Mouse (Mus musculus) gastrocnemius, postnatal 4 days (tissue): ENCODE data around the gene Dcaf8. TPM values are rescaled to one million over a fixed set of nuclear protein-coding genes. Genes with fewer than 3 reads are reported as not detected.

Experiments used
- DNase-seq, 2 experiments: peaks; one replicate each; pipeline ENCODE4 v3.0.0; 2021 to 2022; ENCODE audit warnings: low spot score in 2 of 2, mixed read lengths in 2 of 2
- total RNA-seq, 2 experiments: library from RNA; stranded (reverse); gene quantifications; 2 replicates each; pipeline ENCODE4 v1.2.3; 2021

The Dcaf8 gene
- total RNA-seq, 2 experiments from 2014 or later = 139 to 169 TPM

DNA sequence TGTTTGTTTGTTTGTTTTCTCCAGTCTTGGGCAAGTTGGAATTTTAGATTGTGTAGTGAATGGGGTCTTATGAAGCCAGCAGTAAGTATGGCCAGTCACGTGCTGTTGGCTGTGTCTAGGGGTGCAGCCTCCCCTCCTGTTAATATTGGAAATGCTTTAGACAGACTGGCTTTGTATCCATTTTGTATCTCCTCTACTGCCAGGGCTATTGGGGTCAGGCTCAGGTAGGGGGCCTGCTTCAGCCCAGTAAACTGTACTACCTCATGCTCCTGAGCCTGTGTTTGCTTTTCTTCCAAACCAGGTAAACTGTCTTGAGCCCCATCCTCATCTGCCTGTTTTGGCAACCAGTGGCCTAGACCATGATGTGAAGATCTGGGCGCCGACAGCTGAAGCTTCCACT is 44.3 kb downstream of the Dcaf8 start:
- DNase-seq = no peak

DNA sequence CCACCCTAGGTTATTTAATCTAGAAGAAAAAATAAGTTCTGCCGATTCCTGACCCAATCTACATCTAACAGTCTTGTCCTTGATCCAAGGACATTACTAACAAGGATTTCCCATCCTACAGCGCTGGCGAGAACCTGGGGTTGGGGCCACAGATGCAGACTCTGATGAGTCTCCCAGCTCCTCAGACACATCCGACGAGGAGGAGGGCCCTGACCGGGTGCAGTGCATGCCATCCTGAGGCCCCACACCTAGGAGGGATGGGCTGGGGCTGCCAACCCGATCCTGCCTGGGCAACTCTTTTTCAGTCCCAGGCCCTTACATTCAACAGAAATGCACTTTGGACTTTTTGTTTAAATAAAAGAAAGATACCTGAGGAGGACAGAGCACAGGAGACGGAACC is 46.6 kb downstream of the Dcaf8 start:
- peak in 1 of 2 experiments; percentile 8 for DNase-seq

DNA sequence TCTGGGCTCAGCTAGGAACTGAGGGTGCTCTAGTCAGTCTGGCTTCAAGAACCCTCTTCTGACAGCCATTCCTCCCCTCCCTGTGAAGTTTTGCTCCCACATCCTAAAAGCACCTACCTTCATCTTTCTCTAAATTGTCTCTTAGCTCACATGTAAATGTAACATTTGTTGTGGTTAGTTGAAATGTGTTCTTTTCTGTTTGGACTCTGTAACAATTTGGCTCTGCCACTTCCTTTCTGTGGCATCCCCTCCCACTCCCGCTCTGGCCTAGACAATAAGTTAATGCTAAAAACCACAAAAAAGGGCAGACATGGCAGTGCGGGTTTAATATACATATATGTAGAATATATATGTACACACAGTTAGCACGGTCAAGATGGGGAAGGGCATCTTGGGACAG is 49.3 kb downstream of the Dcaf8 start:
- no peak for DNase-seq

DNA sequence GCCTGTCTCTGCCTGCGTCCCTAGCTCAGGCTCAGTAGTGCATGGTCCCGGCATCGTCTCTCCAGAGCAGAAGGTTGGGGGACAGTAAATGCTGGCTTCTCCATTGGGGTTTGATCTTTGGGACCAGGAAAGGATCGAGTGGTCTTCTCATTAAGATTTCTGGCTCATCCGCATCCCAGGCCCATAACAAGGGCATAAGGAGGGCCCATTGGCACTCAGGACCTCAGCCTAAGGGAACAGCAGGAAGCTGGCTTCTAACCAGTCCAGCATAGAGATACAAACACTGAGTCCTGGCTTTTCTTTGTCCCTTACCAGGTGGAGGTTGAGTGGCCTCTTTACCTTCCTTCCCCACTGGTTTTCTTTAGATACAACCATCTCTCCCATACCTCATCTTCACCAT is 50.0 kb downstream of the Dcaf8 start:
- DNase-seq = no peak

DNA sequence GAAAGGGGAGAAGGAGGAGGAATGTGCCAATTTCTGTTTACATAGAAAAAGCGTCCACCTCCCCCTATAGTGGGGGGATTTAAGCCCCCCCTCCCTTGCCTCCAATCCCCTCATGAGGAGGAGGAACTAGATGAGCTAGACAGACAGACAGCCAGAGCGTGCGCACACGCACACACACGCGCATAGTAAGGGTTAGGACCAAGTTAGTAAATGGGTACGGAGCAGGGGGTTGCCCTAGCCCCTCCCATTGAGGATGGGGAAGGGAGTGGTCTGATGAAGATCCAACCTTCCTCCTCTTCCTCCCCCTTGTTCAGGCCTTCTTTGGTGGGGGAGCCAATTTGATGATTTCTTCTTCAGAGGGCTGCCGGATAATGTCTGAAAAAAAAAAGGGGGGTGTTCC is 50.4 kb downstream of the Dcaf8 start:
- DNase-seq = no peak

DNA sequence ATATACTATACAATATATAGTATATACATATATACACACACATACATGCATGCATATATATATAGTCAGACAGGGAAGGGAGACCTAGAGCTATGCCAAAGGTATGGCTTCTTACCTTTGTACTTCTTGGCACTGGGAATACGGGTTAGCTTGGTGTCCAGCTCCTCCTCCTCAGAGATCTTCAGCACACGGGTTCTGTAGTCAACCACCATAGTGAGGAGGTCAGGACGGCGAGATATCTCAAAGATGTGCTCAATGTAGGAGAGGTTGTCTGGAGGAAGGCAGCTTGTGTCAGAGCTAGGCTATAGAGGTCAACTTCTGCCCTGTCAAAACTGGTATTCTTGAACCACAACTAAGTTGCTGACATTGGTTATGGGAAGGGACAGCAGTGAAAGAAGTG is 51.1 kb downstream of the Dcaf8 start:
- DNase-seq = no peak

DNA sequence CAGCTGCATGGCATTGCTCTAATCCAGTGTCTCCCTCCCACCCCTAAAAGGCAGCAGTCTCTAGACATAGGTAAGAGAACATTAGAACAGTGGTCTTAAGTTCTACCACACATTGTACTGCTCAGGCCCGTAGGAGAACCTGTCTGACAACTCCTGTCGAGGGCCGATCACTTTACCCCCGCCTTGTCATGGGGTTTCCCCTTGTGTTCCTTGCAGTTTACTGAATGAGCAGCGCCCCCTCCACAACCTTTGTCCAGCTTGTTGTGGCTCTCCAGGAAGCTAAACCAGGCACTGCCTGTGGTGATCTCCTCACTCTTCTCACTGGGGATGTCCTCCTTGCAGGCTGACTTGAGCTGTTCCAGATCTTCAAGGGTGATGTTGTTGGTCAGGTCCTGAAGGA is 52.3 kb downstream of the Dcaf8 start:
- DNase-seq = no peak

DNA sequence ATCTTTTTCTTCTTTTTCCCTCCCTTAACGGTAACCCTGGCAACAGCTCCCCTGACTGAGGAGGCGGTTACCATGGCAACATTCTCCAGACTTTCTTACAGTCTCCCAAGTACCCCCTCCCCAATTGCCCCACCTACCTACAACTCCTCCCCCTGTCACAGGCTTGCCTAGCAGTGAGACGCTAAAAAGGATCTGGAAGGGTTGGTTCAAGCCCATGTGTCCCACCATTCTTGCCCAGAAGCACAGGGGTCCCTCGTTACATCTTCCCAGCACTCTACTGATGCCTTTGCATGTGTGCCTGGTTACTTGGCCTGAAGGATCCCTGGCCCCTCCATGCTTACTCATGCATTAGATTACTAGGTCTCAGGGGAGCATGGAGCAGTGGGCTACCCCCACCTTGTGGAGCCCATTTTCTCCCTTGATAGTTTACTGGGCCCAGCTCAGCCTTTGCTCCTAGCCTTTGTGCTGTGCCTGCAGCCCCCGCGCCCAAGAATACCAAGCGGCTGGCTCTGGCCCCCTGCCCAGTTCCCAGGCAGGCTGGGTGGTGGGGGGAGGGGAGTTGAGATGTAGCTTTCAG is 53.1 kb downstream of the Dcaf8 start:
- no peak for DNase-seq

DNA sequence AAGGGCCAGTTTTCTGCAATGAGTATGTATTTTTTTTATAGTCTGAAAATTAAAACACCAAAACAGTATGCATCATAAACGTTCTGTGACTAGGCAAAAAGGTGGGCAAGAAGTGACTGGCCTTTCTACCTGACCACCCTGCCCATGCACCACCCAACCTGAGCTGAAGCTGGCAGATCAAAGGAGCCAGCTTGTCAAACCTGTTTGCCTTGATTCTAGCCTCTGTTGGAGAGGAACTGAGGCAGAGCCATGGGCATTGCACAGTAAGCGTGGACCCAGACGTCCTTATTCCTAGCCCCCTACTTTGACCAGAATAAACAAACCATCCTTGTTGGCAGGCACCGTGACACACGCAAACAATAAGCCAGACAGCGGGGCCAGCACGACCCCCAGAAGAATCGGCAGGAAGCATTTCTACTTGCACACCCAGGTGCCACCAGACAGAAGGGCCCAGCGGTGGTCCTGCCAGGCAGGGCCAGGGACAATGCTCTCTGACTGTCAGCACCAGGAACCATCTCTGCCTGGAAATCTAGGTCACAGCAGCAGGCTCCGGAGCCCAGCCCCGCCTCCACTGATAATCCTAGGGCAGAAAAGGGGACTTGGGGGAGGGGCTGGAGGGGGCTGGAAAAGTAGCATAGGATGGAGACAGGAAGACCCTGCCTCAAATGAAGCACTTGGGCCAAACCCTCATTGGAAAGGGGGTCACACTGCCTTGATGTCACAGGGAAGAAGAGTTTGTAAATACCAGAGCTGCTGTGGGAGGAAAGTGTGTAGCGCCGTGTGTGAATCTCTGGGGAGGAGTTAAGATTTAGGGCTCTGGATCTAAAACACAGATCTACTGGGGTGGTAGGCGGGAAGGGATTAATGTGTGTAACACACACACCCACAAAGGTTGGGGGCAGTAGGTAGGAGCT is 54.3 kb downstream of the Dcaf8 start:
- no peak for DNase-seq

DNA sequence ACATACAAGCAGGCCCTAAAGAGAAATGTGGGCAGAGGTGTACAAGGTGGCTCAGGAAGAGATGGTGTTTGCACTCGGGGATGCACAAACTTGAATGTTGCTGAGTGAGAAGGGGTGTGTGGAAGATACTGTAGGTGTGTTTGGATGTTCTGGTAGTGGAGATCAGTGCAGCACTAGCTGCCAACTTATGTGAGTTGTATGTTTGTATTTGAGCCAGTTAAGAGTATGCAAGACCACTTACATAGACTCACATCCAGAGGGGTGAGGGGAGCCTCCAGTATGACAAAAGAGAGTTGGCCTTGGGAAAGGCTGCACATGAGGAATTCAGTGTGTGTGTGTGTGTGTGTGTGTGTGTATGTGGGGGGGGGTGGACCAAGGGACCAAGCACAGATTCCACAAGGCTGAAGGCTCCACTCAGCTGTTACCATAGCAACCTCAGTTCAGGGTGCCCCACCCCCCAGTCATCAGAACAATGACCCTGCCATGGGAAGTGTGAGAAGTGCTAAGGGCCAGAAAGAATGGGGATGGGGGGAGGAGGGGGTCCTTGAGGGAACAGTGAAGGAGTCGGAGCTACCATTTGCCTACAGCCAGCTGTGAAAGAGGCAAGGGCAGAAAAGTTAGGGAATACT is 55.1 kb downstream of the Dcaf8 start:
- no peak for DNase-seq

DNA sequence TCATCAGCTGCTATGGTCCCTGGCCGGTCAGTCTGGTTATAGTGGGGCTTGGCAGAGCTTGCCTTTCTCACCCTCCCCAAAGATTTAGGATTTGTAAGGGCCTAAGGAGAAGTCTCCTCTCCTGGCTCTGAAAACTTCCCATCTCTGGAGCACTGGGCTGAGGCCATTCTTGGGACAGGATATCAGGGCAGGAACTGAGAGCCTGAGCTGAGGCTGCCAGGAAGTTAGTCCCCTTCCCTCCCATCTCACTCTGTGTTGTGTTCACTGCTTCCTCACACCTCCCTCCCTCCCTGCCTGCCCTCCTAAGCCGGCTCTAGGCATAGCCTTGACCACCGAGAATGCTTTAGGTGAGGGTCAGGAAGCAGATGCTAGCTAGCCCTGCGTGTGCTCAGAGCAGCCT is 55.7 kb downstream of the Dcaf8 start:
- DNase-seq = no peak

DNA sequence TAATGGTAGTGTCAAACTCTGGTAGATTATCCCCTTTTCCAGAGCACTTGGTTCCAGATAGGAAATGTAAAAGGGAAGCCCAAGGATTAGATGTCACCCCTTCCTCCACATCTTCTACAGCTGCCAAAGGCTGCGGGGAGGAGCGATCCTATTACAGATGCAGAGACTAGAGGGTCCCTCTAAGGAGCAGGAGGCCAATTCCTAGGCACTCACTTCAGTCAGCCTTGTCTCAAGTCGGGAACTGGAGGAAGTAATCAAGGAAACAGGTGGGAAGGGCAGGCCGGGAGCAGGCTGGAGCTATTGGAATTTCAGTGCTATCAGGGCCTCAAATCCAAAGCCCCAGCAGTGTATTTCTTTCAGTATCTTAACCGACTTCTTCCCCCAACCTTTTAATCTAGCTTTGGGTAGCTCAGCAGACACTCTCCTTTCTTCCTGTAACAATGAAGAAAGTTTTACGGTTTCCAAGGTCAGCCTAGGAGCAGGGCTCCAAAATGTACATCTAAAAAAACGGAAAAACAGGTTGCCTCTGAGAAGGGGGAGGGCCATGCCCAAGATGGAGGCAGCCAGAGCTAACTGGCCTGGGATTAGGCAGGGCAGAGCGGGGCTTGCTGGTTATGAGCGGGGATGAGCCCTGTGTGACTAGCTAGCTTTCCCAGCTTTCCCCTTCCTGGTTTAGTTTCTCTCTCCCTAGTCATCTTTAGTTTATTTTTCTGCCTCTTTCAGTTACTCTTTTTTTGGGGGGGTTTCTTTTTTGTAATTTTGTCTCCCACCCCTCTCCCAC is 56.3 kb downstream of the Dcaf8 start:
- DNase-seq = no peak

DNA sequence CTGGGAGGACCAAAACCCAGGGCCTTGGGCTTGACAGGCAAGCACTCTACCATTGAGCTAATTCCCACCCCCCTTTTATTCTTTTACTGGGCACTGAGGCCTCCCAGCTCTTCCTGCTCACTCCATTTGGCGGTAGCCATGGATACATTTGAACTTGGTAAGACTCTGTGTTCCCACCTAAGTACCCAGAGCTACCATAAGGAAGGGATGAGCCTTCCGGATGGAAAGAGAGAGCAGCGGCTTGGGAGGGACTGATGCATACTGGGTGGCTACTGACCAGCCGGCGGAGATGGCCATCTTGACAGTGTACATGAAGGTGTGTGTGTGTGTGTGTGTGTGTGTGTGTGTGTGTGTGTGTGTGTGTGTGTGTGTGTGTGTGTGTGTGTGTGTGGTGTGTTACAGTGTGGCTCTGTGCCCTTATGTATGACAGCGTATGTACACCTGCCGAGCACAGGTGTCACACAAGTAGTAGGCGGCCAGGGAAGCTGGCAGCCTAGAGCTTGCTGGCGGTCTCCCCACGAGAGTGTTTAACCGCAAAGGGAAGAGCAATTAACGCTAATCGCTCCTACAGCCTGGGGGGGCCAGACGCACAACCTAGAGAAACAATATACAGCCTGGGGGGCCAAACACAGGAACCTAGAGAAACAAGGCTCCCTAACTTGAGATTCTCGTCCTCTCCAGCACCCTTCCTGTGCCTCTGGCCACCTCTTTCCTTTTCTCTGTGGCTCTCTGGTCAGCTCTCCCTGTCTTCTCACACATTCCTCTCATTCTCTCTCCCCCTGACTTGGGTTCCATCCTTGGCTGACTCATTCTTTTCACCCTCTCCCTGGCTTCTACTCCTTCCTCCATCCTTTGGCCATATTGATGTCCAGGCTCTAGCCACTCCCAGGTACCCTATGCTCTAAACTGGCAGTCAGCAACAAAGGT is 57.2 kb downstream of the Dcaf8 start:
- no peak for DNase-seq

DNA sequence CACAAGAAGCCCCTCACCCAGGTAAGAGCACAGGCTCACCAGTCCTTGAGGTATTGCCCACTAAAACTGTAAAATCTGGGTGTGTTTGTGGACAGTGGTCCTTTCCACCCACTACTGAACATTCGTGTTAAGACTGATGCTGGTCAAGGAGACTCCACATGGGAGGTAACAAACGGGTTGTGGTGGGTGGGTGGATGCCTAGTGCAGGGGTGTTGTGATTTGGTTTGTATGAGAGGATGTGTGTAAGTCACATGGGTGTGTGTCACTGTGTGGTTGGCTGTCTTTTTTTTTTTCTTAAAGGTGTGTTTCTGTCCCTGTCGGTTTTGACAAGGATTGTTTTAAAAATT is 57.8 kb downstream of the Dcaf8 start:
- no peak for DNase-seq

DNA sequence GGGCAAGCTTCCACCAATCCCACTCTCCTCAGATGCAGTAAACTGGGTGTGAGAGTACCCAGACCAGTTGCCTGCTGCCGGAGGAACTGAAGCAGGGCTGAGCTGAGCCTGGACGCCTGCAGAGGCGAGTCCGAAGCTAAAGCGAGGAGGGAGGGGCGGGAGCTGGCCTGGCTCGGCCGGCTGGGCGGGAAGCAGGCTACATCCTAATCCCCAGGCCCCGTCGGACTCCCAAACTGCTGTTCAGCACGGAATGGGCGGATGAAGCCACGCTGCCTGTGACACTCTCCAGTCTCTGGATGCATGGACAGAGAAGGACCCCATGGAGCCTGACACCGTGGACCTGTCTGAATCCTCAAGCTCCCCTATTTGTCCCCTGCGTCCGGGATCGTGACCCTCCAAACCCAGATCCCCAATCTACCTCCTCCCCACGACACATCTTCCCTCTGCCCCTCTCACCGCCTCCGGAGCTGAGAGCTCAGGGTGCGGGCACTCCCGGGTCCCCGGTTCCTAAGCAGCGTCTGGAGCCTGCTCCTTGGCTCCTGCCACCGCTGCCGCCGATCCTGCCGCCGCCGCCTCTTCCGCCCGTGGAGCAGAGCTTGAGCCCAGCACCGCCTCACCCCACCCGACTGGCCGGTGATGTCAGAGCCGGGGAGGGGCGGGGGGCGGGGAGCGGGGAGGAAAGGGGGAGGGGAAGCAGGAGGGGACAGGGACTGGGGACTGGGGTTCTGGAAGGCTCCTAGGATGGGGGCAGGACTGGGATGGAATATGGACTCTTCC is 58.4 kb downstream of the Dcaf8 start, which contains the start of gene Pea15a:
Gene Pea15a (minus strand): TSS at position 664 of the 777 bp plus-strand sequence.
- peak; percentile 64 to 83 for DNase-seq

DNA sequence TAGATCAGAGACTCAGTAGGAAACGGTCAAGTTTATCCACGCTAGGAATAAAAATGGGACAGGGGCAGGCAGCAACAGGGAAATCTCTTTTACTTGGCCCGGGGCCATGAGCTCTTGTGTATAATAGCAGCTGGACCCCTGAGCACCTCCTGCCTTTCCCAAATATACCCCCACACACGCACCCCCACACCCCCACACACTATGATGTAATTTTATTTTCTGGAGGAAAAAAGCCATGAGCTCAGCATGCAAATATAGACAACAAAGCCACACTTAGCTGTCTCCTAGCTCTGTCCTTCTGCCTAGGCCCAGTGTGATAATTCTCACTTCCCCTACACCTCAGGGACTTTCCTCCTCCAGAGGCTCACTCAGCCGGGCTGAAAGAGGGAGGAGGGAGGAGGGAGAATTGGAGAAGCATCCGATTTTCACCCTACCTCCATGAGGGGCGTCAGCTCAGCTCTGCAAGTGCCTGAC is 59.3 kb downstream of the Dcaf8 start:
- DNase-seq = no peak

DNA sequence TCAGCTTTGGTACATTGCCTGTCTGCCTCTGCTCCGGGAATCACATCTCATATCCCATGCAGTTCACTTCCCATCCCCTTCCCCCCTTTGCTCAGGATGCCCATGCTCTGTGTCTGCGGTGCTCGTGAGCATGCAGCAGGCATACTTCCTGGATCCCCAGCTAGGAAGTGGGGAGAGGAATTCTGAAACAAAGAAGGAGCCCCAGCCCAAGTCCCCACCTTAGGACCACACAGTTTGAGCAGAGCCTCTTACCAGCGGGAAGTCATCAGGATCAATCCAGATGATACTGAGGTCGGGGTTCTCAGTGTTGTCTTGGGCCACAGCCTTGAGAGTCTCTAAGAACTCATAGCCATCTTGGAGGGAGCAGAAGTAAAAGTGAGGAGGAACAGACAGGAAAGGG is 64.9 kb downstream of the Dcaf8 start:
- no peak for DNase-seq

DNA sequence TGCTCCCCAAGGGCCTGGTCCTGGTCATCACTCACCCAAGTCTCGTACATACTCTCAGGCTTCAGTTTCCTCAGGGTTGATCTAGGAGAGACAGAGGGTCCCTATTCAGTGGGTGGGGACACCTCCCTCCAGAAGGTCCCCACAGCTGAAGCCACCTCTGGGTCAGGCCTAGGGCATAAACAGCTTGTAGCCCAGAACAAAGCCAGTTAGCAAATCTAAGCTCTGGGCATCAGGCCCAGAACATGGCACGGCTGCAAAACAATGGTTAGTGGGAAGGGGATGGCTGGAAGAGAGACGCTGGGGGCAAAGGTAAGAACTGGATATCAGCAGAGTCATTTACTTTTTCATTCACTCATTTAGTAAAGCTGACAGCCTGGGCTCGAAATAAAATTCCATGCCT is 65.9 kb downstream of the Dcaf8 start:
- DNase-seq = no peak

DNA sequence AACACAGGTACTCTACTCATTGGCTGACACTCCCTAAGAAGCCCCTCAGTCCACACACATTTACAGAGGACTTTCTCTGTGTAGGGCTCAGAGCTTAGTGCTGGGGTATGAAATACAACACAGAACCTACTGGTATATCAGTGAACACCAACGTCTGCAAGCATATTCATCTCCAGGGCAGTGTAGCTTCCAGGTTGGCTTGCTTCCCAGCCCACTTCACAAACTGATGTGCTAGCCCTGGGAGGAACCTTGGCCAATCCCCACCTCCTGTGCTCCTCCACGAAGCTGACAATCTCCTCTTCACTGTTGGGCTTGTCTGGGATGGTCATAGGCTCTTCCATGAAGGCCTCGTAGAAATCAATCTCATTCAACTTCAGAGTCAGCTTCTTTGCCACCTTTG is 66.9 kb downstream of the Dcaf8 start:
- DNase-seq = peak in 1 of 2 experiments; percentile 63

DNA sequence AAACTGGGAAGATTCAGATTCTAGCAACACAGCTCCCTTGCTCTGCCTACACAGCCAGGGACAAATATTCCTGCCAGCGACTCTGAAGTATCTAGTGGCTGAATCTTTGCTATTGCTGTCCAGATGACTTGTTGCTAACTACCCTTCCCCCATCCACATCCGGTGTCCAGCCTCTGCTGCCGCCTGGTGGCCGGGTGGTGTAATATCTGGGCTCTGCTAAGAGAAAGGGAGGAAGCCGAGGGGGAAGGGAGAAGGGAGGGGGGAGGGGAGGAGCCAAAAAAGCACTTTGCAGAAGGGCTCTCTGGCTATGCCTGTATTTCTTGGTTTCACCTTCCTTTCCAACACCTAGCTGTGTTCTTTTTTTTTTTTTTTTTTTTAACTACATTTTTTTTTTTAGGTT is 69.3 kb downstream of the Dcaf8 start:
- peak; percentile 90 to 91 for DNase-seq
